Mouse (Mus musculus) left cerebral cortex, postnatal 4 days (tissue): ENCODE measurements around the gene Etfbkmt. TPM values are rescaled to one million over a fixed set of nuclear protein-coding genes. Genes with fewer than 3 reads are reported as not detected.
"Not testable (repeated sequence)": the region's sequence is repeated elsewhere in the genome, so short reads cannot be mapped to it uniquely, and the experiment has no call there.

Source experiments
- DNase-seq: peaks from one replicate; pipeline ENCODE4 v3.0.0-alpha.2; 2022
- intact Hi-C: fragments of 180-260 bp; cut with DNase I; formaldehyde crosslinking; loops from one replicate; pipeline ENCODE4 v1.15.1; 2025
- total RNA-seq, 2 experiments: library from RNA; stranded (reverse); gene quantifications; 2 replicates each; pipeline ENCODE4 v1.2.3; 2021

Gene Etfbkmt
- total RNA-seq, 2 experiments from 2014 or later = 3.7 to 4.3 TPM

DNA sequence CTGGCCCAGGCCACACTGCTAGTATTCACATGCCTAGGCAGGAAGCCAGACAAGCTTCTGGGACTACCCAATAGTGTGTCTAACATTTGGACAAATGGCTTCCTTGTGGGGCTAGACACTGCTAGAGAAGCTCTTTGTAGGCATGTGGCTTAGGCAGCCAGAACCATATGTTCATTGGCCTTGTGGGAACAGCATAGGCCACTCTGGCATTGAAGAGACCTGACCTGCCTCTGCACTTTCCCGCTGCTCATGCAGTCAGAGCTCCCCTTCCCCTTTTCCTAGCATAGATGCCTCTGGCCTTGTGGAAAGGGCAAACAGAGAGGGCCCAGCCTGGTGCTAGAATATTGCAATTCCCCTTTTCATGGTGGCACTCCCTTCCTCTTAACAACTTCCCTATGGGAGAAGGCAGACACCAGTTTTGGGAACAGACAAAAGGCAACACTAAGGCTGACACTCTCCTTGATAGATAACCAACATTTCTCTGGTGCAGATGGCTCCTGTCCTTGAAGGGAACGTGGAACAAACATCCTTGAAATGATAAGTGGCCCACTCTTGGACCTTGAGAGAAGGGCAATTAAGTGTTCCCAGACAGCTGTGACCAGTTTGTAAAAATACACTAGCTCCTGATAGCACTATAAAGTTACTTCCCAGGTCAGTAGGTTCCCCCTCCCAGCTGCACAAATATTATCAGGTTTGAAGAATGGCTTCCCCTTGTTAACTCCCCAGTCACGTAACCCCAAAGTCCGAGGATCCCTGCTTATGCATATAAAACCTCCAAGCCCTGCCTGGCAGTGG lies 34.4 kb downstream of the Etfbkmt start:
- no peak for DNase-seq
- intact Hi-C loops = no loop called here

DNA sequence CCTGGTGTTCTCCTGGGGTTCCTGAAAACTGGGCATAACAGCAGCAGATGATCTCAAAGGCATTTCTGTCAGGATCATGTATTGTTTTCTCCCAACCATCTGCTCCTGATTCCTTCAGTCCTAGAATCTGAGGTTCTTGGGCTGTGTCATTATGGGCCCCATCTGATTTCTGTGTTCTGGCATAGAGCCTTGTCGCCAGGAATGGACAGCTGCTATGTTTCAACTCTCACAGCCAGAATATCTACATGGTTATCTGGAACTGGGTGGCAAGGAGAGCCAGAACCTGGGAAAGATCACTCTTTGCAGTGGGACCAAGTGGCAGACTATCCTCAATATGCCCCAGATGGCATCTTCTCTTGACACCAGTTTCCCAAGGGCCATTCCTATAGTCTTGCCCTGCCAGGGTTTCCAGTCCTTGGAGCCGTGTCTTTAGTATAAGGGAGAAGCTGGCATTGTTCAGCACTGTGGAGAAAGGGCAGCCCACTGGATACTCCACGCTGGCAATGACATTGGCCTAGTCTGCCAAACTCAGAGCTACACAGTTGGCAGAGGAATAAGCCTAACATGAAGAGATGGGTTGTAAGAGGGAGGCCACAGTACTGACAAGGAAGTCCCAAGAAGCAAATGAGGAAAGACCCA lies 35.4 kb downstream of the Etfbkmt start:
- intact Hi-C loops = no loop called here
- DNase-seq = peak; percentile 27

DNA sequence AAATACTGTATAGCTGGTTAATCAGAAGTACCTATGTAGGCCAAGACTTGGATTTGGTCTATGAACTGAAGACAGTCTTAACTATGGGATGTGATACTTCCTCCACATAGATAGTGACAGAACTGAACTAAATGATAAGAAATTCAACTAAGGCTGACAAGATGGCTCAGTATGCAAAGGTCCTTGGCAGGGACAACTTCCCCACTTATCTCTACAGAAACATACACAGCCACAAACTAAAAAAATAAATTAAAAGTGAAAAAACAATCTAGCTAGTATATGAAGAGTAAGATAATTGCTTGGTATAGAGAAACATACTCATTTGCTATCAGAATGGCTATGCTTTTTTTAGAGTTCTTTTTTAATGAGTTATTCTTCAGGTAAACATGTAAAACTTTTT lies 39.4 kb downstream of the Etfbkmt start:
- intact Hi-C loops = no loop called here
- no peak for DNase-seq

DNA sequence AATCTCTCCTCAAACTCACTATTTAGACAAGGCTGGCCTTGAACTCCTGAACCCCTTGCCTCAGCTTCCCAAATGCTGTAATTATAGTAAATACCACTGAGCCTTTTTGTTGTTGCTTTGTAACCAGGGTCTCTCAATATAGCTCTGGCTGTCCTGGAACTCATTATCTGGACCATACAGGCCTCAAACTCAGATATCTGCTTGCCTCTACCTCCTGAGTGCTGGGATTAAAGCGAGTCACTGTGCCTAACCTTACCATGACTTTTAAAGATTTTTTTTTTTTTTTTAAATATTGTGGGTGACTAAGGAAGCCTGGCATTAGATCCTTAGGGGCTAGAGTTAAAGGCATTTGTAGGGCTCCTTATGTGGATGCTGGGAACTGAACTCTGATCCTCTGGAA lies 44.4 kb downstream of the Etfbkmt start:
- intact Hi-C loops = no loop called here
- DNase-seq = no peak

DNA sequence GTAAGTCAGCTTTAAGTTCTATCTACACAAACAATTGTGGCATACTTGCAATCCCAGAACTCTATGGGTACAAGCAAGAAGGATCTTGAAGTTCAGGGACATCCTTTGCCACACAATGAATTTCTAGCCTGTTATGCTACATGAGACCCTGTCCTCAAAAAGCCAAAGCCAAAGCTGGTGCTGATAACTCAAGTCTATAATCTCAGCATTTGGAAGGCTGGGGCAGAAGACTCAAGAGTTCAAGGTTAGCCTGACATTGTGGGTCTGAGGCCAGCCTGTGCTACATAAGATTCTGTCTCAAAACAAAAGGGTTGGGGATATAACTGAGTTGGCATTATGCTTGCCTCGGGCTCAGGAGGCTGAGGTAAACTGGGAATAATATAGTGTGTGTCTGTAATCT lies 47.7 kb downstream of the Etfbkmt start:
- intact Hi-C loops = no loop called here
- no peak for DNase-seq

DNA sequence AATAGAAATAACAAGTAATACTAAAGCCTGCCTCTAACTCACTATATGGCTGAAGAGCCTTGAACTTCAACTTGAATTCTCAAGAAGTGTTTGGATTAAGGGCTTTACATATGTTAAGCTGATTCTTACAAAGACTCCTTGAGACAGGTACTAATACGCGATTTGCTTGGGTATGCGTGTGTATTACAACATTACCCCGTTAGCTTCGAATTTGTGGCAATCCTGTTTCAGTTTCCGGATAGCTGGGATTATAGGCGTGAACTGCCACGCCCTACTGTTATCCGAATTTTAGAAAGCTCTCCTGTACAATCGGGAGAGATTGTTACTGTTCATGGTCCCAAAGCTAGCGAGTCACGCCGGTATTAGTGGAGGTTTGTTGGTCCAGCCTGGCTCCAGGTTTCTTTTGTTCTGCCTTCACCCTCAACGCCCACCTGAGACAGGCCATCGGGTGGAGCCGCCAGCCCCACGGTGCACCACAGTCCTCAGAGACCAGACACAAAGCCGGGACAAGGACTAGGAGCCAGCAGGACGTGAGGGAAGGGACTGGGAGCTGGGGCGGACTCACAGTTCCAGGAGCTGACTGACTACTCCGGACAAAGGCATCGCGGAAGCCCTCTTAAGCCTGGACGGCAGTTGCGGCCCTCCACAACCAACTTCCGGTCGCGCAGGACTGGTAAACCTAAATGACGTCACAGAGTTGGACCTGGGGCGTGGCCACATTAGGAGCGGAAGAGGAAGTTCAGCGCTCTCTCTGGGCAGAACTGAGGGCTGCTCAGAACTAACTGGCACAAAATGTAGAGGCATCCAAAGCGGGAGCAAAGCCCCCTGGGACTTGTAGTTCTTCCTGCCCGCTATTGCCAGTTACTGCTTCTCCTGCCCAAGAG lies 48.6 kb downstream of the Etfbkmt start, which contains the start of gene Amn1:
TSS of gene Amn1 (minus strand) at position 672 of the 884 bp plus-strand sequence.
- DNase-seq = peak; percentile 97
- intact Hi-C loops = no loop called here

DNA sequence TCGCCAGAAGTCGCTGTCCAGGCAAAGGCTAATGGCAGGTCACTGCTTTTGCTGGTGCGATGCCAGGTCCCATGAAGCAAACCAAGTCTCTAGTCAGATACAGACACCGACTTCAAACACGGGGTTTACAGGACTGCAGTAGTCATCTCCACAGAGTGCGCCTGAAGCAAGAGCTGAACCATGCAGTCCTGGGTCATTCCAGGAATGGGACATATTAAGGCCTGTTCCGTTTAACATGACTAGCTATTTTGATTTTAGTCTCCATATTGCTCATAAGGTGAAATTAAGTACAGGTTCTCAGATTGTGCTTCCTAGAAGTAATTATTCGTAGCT lies 49.2 kb downstream of the Etfbkmt start:
- DNase-seq = no peak
- intact Hi-C loops = no loop called here

DNA sequence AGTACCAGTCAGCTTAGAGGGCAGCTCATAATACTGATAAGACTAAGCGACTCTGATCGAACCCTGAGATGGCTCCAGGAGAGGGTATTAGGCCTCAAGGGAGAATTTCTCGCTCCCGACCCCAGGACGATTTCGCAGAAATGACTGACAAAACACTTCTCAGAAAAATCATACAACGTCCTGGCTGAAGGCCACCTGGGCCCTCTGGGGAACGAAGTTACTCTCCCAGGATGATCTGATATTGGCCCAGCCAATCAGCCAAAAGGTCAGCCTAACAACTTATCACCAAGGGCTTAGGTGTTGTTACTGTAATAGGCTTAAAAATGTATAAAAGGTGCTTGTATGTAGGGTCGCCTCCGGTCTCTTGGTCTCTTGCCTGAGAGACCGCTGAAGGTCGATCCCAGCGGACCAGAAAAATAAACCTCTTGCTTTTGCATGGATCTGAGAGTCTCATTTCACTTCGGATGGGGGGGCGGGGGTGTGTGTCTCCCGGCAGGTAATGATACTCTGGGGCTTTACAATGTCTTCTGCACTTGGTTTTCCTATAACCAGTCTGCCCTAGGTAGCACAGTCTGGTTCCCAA lies 49.8 kb downstream of the Etfbkmt start:
- intact Hi-C loops = no loop called here
- DNase-seq = peak; percentile 17

DNA sequence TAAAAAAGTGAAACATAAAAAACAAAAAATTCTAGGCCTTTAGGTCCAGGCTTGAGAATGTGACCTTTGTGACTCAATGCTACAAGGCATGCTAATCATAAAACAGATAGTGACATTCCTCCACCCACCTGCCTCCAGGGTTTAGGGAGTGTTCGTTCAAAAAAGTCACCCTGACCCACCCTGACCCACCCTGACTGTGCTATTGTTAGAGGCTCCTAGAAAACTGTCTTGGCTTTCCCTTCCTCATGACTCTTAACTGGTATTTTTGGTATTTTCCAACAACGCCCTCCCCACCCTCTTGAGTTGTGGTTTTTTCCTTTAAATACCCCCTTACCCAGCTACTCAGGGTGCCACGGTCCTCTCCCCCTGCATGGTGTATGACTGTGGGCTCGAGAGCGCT lies 52.3 kb downstream of the Etfbkmt start:
- intact Hi-C loops = loop anchor here (10.0 kb wide), 1 partner anchor 123 kb away; no protein-coding TSS in a partner anchor
- not testable (repeated sequence) for DNase-seq

DNA sequence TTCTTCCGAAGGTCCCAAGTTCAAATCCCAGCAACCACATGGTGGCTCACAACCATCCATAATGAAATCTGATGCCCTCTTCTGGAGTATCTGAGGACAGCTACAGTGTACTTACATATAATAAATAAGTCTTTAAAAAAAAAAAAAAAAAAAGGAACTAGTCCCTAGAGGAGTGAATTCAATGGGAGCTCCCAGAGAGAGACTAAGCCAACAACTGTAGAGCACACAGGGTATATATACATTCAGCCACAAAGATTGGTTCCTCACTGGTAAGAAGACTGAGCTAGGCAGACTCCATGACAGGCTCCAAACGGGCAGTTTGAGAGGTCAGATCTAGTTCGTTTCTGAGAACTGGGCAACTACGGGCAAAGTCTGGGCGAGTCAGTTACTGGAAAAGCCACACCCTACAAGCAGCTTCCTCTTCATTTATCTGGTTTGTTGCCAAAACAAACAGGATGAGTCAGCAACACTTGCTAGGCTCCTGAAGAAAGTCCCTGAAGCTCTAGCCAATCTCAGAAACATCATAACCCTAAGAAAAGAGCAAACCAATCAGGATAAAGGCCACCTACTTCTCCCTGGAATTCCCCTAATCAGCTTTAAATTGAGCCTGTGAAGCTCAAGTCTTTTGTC lies 53.7 kb downstream of the Etfbkmt start:
- no peak for DNase-seq

DNA sequence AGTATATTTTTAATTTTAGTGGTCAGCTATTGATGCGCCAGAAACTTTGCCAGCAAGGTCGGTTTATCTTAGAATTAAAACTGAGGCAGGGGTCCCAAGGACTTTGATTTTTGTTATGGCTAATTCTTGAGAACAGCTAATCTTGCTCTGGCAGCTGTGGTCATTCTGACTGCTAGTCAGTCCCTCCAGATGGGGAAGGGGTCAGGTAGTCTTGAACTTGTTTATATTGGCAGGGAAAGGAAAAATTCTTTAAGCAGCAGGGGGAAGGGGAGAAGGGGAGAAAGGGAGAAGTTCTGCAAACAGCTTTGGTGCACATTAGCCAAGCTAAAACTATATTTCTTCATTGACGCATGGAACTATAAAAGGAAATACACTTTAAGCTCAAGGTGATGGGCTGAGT lies 57.5 kb downstream of the Etfbkmt start:
- intact Hi-C loops = loop anchor here (10.0 kb wide), 1 partner anchor 118 kb away; no protein-coding TSS in a partner anchor
- DNase-seq = no peak

More for the DNA sequence above, 53.7 kb downstream of the Etfbkmt start:
- intact Hi-C loops = loop anchor here (10.0 kb wide), 1 partner anchor 121 kb away; no protein-coding TSS in a partner anchor

DNA sequence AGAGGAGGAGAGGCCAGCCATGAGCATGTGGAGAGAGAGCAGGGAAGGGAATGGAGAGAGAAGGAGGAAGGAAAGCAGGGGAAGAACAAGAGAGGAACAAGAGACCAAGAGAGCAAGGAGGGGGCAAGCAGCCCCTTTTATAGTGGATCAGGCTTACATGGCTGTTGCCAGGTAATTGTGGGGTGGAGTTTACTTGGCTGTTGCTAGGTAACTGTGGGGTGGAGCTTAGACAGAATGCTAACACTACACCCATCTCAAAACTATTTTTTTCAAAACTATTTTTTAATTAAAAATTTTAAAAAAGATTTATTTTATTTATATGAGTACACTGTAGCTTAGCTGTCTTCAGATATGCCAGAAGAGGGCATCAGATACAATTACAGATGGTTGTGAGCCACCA lies 58.9 kb downstream of the Etfbkmt start:
- intact Hi-C loops = loop anchor here (10.0 kb wide), 1 partner anchor 116 kb away; no protein-coding TSS in a partner anchor
- DNase-seq = no peak

Other genes with a start within 250 kb of the Etfbkmt start
- 10 to 100 TPM in 1 of 2 experiments, 1 to 10 TPM in 1; 9.5 to 11.5 TPM for gene Caprin2, start 243.6 kb upstream of the Etfbkmt start, total RNA-seq
- gene Sinhcaf, start 193.4 kb upstream of the Etfbkmt start, total RNA-seq = 1 to 10 TPM; 8.2 to 9.6 TPM
- gene Dennd5b, start 38.2 kb upstream of the Etfbkmt start, total RNA-seq = 10 to 100 TPM; 43.8 to 46.8 TPM
- gene Gm10203, start 9.7 kb upstream of the Etfbkmt start, total RNA-seq = not detected
- gene Amn1, start 48.9 kb downstream of the Etfbkmt start, total RNA-seq = 10 to 100 TPM; 49.2 to 51.6 TPM
- 10 to 100 TPM; 21.8 to 23.1 TPM for gene Resf1, start 169.6 kb downstream of the Etfbkmt start, total RNA-seq